Mouse (Mus musculus) lung, embryonic 16.5 days (tissue): ENCODE data around the gene Gpr85. TPM values are rescaled to one million over a fixed set of nuclear protein-coding genes. Genes with fewer than 3 reads are reported as not detected.

Source experiments
- ATAC-seq: fragments of 200-750 bp; cut with Nextera tagmentation; 2 replicates; pipeline ENCODE4 v1.8.0; 2017; ENCODE audit warnings: low read depth, mild to moderate bottlenecking, moderate library complexity
- H3K27ac ChIP-seq: fragments of 300-500 bp; sonication (generic); 2 replicates; pipeline ENCODE4 v1.5.1; 2014; ENCODE audit warnings: mild to moderate bottlenecking, control low read depth, low read length
- H3K27me3 ChIP-seq: fragments of 300-500 bp; sonication (generic); 2 replicates; pipeline ENCODE4 v1.6.1; 2014; ENCODE audit warnings: low read depth, low read length, mixed read lengths; ENCODE audit not compliant: control insufficient read depth, insufficient read depth
- H3K36me3 ChIP-seq: fragments of 300-500 bp; sonication (generic); 2 replicates; pipeline ENCODE4 v1.6.1; 2014; ENCODE audit warnings: low read length; ENCODE audit not compliant: control insufficient read depth, insufficient read depth
- H3K4me1 ChIP-seq: fragments of 300-500 bp; sonication (generic); replicated peaks from 2 replicates; pipeline ENCODE4 v1.6.1; 2014; ENCODE audit warnings: low read length, mixed read lengths; ENCODE audit not compliant: control insufficient read depth, insufficient read depth
- H3K4me2 ChIP-seq: fragments of 300-500 bp; sonication (generic); 2 replicates; pipeline ENCODE4 v1.6.1; 2014; ENCODE audit warnings: low read depth, low read length, control low read depth
- H3K4me3 ChIP-seq: fragments of 300-500 bp; sonication (generic); 2 replicates; pipeline ENCODE4 v1.5.1; 2014; ENCODE audit warnings: mild to moderate bottlenecking, low read length, control low read depth
- H3K9ac ChIP-seq: fragments of 300-500 bp; sonication (generic); 2 replicates; pipeline ENCODE4 v1.6.1; 2014; ENCODE audit warnings: low read length, control low read depth
- H3K9me3 ChIP-seq: fragments of 300-500 bp; sonication (generic); 2 replicates; pipeline ENCODE4 v1.6.1; 2016; ENCODE audit warnings: low read length; ENCODE audit not compliant: control insufficient read depth
- WGBS: fragments of 180-500 bp; shearing (Covaris S2); extraction: QIAGEN DNeasy Blood & Tissue Kit; methylation state at CpG from one replicate; pipeline ENCODE4 v1.1.7; 2014; 5-methylcytosine and 5-hydroxymethylcytosine counted together
- polyA plus RNA-seq: library from polyadenylated mRNA; unstranded; fragments of >200 nt; fragmentation: Nextera tagmentation; extraction: Ambion mirVana; gene quantifications from 2 replicates; pipeline ENCODE4 v1.2.1, GENCODE M21; 2015

The Gpr85 gene
- polyA plus RNA-seq, 1 experiment from 2014 or later, result 2.9 TPM

GRCm38 (mm10) chr6:13832770-13833169 lies 7.0 kb downstream of the Gpr85 start:
- no peaks in the 10 kb centered on the region for H3K9me3 ChIP-seq
- no peak overlapping the region for H3K4me3 ChIP-seq
- 76% methylated on average over 2 of the region's 2 CpGs for WGBS
- H3K27ac ChIP-seq, result no peak overlapping the region
- H3K4me2 ChIP-seq, result no peak overlapping the region
- H3K27me3 ChIP-seq, result no peaks in the 10 kb centered on the region
- no peak for ATAC-seq
- no peaks in the 10 kb centered on the region for H3K4me1 ChIP-seq
- H3K9ac ChIP-seq, result no peak overlapping the region
- H3K36me3 ChIP-seq, result no peaks in the 10 kb centered on the region

DNA sequence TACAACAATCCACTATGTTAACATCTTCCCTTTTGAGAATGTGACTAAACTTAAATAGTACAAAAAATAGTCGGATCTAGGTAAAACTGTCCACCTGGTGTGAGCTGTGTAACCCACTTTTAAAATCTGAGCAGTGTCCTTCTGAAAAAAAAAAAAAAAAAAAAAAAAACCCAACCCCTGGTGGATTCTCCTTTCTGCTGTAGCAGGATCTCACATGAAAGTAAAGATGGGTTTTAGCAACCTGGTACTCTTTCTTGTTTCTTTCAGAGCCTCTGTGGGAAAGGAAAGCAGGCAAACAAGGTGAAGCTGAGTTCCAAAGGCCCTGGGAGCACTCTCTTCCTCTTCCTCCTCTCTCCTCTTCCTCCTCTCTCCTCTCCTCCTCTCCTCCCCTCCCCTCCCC lies 10.9 kb downstream of the Gpr85 start:
- H3K4me3 ChIP-seq, result no peak overlapping the region
- H3K27me3 ChIP-seq, result no peaks in the 10 kb centered on the region
- no peak for ATAC-seq
- 68% methylated on average over 1 of the region's 1 CpGs for WGBS
- no peak overlapping the region for H3K9ac ChIP-seq
- H3K4me1 ChIP-seq, result no peaks in the 10 kb centered on the region
- no peak overlapping the region for H3K4me2 ChIP-seq
- H3K9me3 ChIP-seq, result no peaks in the 10 kb centered on the region
- no peaks in the 10 kb centered on the region for H3K36me3 ChIP-seq
- no peak overlapping the region for H3K27ac ChIP-seq

GRCm38 (mm10) chr6:13816661-13817060 lies 23.1 kb downstream of the Gpr85 start:
- Histone ChIP-seq H3K4me3 (no peak overlapping the region), H3K4me2 (no peak overlapping the region), H3K27ac (no peak overlapping the region), H3K27me3 (no peaks in the 10 kb centered on the region), H3K4me1 (no peaks in the 10 kb centered on the region), H3K9me3 (no peaks in the 10 kb centered on the region), H3K9ac (no peak overlapping the region), H3K36me3 (no peaks in the 10 kb centered on the region)
- no peak for ATAC-seq

- no peaks in the 10 kb centered on the region for H3K4me1 ChIP-seq
- no peak for ATAC-seq
Observed at GRCm38 (mm10) chr6:13812157-13812556, 27.6 kb downstream of the Gpr85 start.

DNA sequence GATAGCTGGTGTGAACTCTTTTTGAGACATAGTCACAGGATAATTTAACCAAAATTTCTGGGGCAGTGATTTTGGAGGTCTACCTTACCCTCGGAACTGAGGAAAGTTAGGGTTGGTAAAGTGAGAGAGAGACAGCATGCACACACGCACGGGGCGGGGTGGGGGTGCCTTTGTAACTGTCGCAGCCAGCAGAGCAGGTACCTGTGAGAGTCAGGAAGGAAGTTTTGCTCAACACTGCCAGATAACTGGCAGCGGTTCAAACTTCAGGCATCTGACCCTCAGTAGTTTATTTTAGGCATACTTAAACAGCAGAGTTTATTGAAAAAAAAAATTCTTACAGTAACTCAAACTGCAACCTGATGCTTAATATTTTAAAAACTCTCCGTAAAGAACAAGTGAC lies 39.7 kb downstream of the Gpr85 start:
- ATAC-seq, result no peak
- H3K4me1 ChIP-seq, result peaks cover 2% of the 10 kb centered on the region; the same call in 1 of the 2 replicates
- no peak overlapping the region for H3K4me3 ChIP-seq
- H3K27ac ChIP-seq, result no peak overlapping the region
- no peaks in the 10 kb centered on the region for H3K27me3 ChIP-seq
- H3K9ac ChIP-seq, result no peak overlapping the region
- no peak overlapping the region for H3K4me2 ChIP-seq
- H3K9me3 ChIP-seq, result no peaks in the 10 kb centered on the region
- H3K36me3 ChIP-seq, result no peaks in the 10 kb centered on the region
- WGBS, result 26% methylated on average over 7 of the region's 7 CpGs

More at GRCm38 (mm10) chr6:13812157-13812556, 27.6 kb downstream of the Gpr85 start:
- 64% methylated on average over 4 of the region's 4 CpGs for WGBS
- H3K4me2 ChIP-seq, result no peak overlapping the region
- H3K27ac ChIP-seq, result no peak overlapping the region
- no peaks in the 10 kb centered on the region for H3K9me3 ChIP-seq
- H3K27me3 ChIP-seq, result no peaks in the 10 kb centered on the region
- no peak overlapping the region for H3K4me3 ChIP-seq
- H3K36me3 ChIP-seq, result no peaks in the 10 kb centered on the region
- H3K9ac ChIP-seq, result no peak overlapping the region

DNA sequence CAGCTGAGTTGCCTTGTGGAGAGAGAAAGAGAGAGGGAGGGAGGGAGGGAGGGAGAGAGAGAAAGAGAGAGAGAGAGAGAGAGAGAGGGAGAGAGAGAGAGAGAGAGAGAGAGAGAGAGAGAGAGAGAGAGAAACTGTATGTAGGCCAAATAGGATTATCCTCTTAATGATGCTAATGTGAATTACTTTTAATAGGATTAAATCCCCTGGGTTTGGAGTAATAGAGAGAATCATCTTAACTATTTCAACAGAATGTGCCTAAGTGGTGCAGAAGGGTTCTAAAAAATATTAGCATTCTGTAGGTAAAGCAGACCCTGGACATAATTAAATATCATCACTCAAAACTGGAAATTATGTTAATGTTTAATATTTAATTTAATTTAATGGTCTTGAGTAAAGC lies 42.4 kb downstream of the Gpr85 start:
- Histone ChIP-seq H3K9ac (no peak overlapping the region), H3K27me3 (no peaks in the 10 kb centered on the region), H3K36me3 (no peaks in the 10 kb centered on the region), H3K4me2 (no peak overlapping the region), H3K4me3 (no peak overlapping the region), H3K4me1 (peaks cover 2% of the 10 kb centered on the region; the same call in 1 of the 2 replicates), H3K9me3 (no peaks in the 10 kb centered on the region), H3K27ac (no peak overlapping the region)
- ATAC-seq, result no peak

Other genes with a start within 250 kb of the Gpr85 start
- 43.7 and 48.0 TPM in 2 replicates for gene Tmem168, start 231.8 kb downstream of the Gpr85 start, polyA plus RNA-seq
- gene Bmt2, start 162.0 kb downstream of the Gpr85 start, polyA plus RNA-seq, result 13.3 and 18.6 TPM in 2 replicates
- gene 2610001J05Rik, start 31.6 kb upstream of the Gpr85 start, polyA plus RNA-seq, result 130 and 137 TPM in 2 replicates